Mouse (Mus musculus): ENCODE measurements around the gene Lrrc7. TPM values are rescaled to one million over a fixed set of nuclear protein-coding genes. Genes with fewer than 3 reads are reported as not detected.
A peak's percentile ranks its signal among the peaks of the same experiment; 100 is the strongest.

Gene Lrrc7
- polyA plus RNA-seq, 1 experiment: not detected

GRCm38 (mm10) chr3:158060621-158061291 lies 501.3 kb downstream of the Lrrc7 start:
- H3K27me3 ChIP-seq (ENCODE audit: control insufficient read depth, insufficient read depth, low read length): no peaks in the 10 kb centered on the region
- TF ChIP-seq POLR2A (IDR thresholded peaks at IDR 0.05; ENCODE audit: low read depth, low read length): no peak
- TF ChIP-seq CTCF (IDR thresholded peaks at IDR 0.05; ENCODE audit: extremely low read depth, insufficient read length, insufficient replicate concordance, low read depth, low read length): no peak
- no peak overlapping the region for H3K4me3 ChIP-seq (ENCODE audit: low read depth, low read length)
- WGBS: 86% methylated on average over 2 of the region's 2 CpGs
- peaks cover 26% of the 10 kb centered on the region for H3K36me3 ChIP-seq (ENCODE audit: control insufficient read depth, insufficient read depth, low read length)
- no peaks in the 10 kb centered on the region for H3K4me1 ChIP-seq (ENCODE audit: control insufficient read depth, insufficient read depth, insufficient read length, low read length)
- no peak overlapping the region for H3K27ac ChIP-seq (ENCODE audit: insufficient read depth, low read depth, low read length)

- no peak overlapping the region for H3K4me3 ChIP-seq (ENCODE audit: low read depth, low read length)
- H3K27me3 ChIP-seq (ENCODE audit: control insufficient read depth, insufficient read depth, low read length): no peaks in the 10 kb centered on the region
- peaks cover 11% of the 10 kb centered on the region for H3K36me3 ChIP-seq (ENCODE audit: control insufficient read depth, insufficient read depth, low read length)
- no peak for TF ChIP-seq POLR2A (IDR thresholded peaks at IDR 0.05; ENCODE audit: low read depth, low read length)
- no peak for TF ChIP-seq CTCF (IDR thresholded peaks at IDR 0.05; ENCODE audit: extremely low read depth, insufficient read length, insufficient replicate concordance, low read depth, low read length)
- H3K4me1 ChIP-seq (ENCODE audit: control insufficient read depth, insufficient read depth, insufficient read length, low read length): no peaks in the 10 kb centered on the region
- no peak overlapping the region for H3K27ac ChIP-seq (ENCODE audit: insufficient read depth, low read depth, low read length)
- WGBS: 91% methylated on average over 2 of the region's 2 CpGs
Measured at GRCm38 (mm10) chr3:158049508-158049907, 512.5 kb downstream of the Lrrc7 start.

GRCm38 (mm10) chr3:158040755-158041154 lies 521.3 kb downstream of the Lrrc7 start:
- H3K27ac ChIP-seq (ENCODE audit: insufficient read depth, low read depth, low read length): no peak overlapping the region
- WGBS: 66% methylated on average over 2 of the region's 2 CpGs
- H3K36me3 ChIP-seq (ENCODE audit: control insufficient read depth, insufficient read depth, low read length): no peaks in the 10 kb centered on the region
- H3K4me3 ChIP-seq (ENCODE audit: low read depth, low read length): no peak overlapping the region
- no peaks in the 10 kb centered on the region for H3K27me3 ChIP-seq (ENCODE audit: control insufficient read depth, insufficient read depth, low read length)
- TF ChIP-seq POLR2A (IDR thresholded peaks at IDR 0.05; ENCODE audit: low read depth, low read length) (no peak), CTCF (IDR thresholded peaks at IDR 0.05; ENCODE audit: extremely low read depth, insufficient read length, insufficient replicate concordance, low read depth, low read length) (no peak)
- no peaks in the 10 kb centered on the region for H3K4me1 ChIP-seq (ENCODE audit: control insufficient read depth, insufficient read depth, insufficient read length, low read length)

GRCm38 (mm10) chr3:158038106-158038505 lies 523.9 kb downstream of the Lrrc7 start:
- 69% methylated on average over 3 of the region's 3 CpGs for WGBS

GRCm38 (mm10) chr3:158036329-158036988 lies 525.6 kb downstream of the Lrrc7 start, which contains the start of the genes Srsf11 and Lrrc40:
Gene Srsf11 (minus strand): TSS chr3:158036639.
Gene Lrrc40 (plus strand): TSS chr3:158036662.
- peak within 1 kb of the TSS; percentile 85 for H3K4me3 ChIP-seq (ENCODE audit: low read depth, low read length)
- TF ChIP-seq CTCF (IDR thresholded peaks at IDR 0.05; ENCODE audit: extremely low read depth, insufficient read length, insufficient replicate concordance, low read depth, low read length) (no peak), POLR2A (IDR thresholded peaks at IDR 0.05; ENCODE audit: low read depth, low read length) (peak; percentile 51; the same call in 1 of the 2 replicates)
- no peaks in the 10 kb centered on the region for H3K36me3 ChIP-seq (ENCODE audit: control insufficient read depth, insufficient read depth, low read length)
- 0 out of 2 replicates have a peak, but pooled peaks cover 2% of the 10 kb centered on the region for H3K4me1 ChIP-seq (ENCODE audit: control insufficient read depth, insufficient read depth, insufficient read length, low read length)
- no peaks in the 10 kb centered on the region for H3K27me3 ChIP-seq (ENCODE audit: control insufficient read depth, insufficient read depth, low read length)
- under 1% methylated on average over 55 of the region's 55 CpGs for WGBS
- peak within 1 kb of the TSS; percentile 92 for H3K27ac ChIP-seq (ENCODE audit: insufficient read depth, low read depth, low read length)

More at GRCm38 (mm10) chr3:158038106-158038505, 523.9 kb downstream of the Lrrc7 start:
- H3K27ac ChIP-seq (ENCODE audit: insufficient read depth, low read depth, low read length): no peak overlapping the region
- H3K36me3 ChIP-seq (ENCODE audit: control insufficient read depth, insufficient read depth, low read length): no peaks in the 10 kb centered on the region
- H3K27me3 ChIP-seq (ENCODE audit: control insufficient read depth, insufficient read depth, low read length): no peaks in the 10 kb centered on the region
- 0 out of 2 replicates have a peak, but pooled peaks cover 2% of the 10 kb centered on the region for H3K4me1 ChIP-seq (ENCODE audit: control insufficient read depth, insufficient read depth, insufficient read length, low read length)
- TF ChIP-seq CTCF (IDR thresholded peaks at IDR 0.05; ENCODE audit: extremely low read depth, insufficient read length, insufficient replicate concordance, low read depth, low read length) (no peak), POLR2A (IDR thresholded peaks at IDR 0.05; ENCODE audit: low read depth, low read length) (no peak)
- no peak overlapping the region for H3K4me3 ChIP-seq (ENCODE audit: low read depth, low read length)

- H3K4me1 ChIP-seq (ENCODE audit: control insufficient read depth, insufficient read depth, insufficient read length, low read length): 0 out of 2 replicates have a peak, but pooled peaks cover 2% of the 10 kb centered on the region
- peak overlapping the region; percentile 92 for H3K27ac ChIP-seq (ENCODE audit: insufficient read depth, low read depth, low read length)
- no peaks in the 10 kb centered on the region for H3K27me3 ChIP-seq (ENCODE audit: control insufficient read depth, insufficient read depth, low read length)
- no peak for TF ChIP-seq CTCF (IDR thresholded peaks at IDR 0.05; ENCODE audit: extremely low read depth, insufficient read length, insufficient replicate concordance, low read depth, low read length)
- TF ChIP-seq POLR2A (IDR thresholded peaks at IDR 0.05; ENCODE audit: low read depth, low read length): no peak
- H3K36me3 ChIP-seq (ENCODE audit: control insufficient read depth, insufficient read depth, low read length): no peaks in the 10 kb centered on the region
- WGBS: 1% methylated on average over 11 of the region's 11 CpGs
- H3K4me3 ChIP-seq (ENCODE audit: low read depth, low read length): peak overlapping the region; percentile 85
Measured at GRCm38 (mm10) chr3:158035866-158036265, 526.2 kb downstream of the Lrrc7 start.
